Mouse (Mus musculus): ENCODE data around the gene Hcn3. TPM values are rescaled to one million over a fixed set of nuclear protein-coding genes. Genes with fewer than 3 reads are reported as not detected.
A peak's percentile ranks its signal among the peaks of the same experiment; 100 is the strongest.

The Hcn3 gene
- polyA plus RNA-seq, 1 experiment = 15.9 TPM

- H3K4me3 ChIP-seq (ENCODE audit: control insufficient read depth, insufficient read depth, low read length) = 0 out of 2 replicates have a peak overlapping the region, but pooled peaks have one; percentile 62
- no peaks in the 10 kb centered on the region for H3K27me3 ChIP-seq (ENCODE audit: control insufficient read depth, insufficient read depth, low read length)
- no peak for TF ChIP-seq CTCF (IDR thresholded peaks at IDR 0.05; ENCODE audit: borderline replicate concordance, control insufficient read depth, extremely low read depth, insufficient read depth, low read length, poor library complexity)
- peaks cover 11% of the 10 kb centered on the region; the same call in 1 of the 2 replicates for H3K36me3 ChIP-seq (ENCODE audit: control insufficient read depth, insufficient read depth, low read length)
- peaks cover 59% of the 10 kb centered on the region for H3K4me1 ChIP-seq (replicated peaks; ENCODE audit: control insufficient read depth, insufficient read depth, low read length)
- H3K27ac ChIP-seq (ENCODE audit: control insufficient read depth, insufficient read depth, low read length) = peak overlapping the region; percentile 12; the same call in 1 of the 2 replicates
- WGBS = 23% methylated on average over 7 of the region's 7 CpGs
- no peak for DNase-seq
Observed at GRCm38 (mm10) chr3:89182531-89183057, 22.6 kb upstream of the Hcn3 start.

- Histone ChIP-seq H3K27me3 (ENCODE audit: control insufficient read depth, insufficient read depth, low read length) (no peaks in the 10 kb centered on the region), H3K4me1 (replicated peaks; ENCODE audit: control insufficient read depth, insufficient read depth, low read length) (peaks cover 53% of the 10 kb centered on the region), H3K4me3 (ENCODE audit: control insufficient read depth, insufficient read depth, low read length) (no peak overlapping the region), H3K27ac (ENCODE audit: control insufficient read depth, insufficient read depth, low read length) (no peak overlapping the region), H3K36me3 (ENCODE audit: control insufficient read depth, insufficient read depth, low read length) (peaks cover 11% of the 10 kb centered on the region; the same call in 1 of the 2 replicates)
- TF ChIP-seq CTCF (IDR thresholded peaks at IDR 0.05; ENCODE audit: borderline replicate concordance, control insufficient read depth, extremely low read depth, insufficient read depth, low read length, poor library complexity) = no peak
- no peak for TF ChIP-seq POLR2A (IDR thresholded peaks at IDR 0.05; ENCODE audit: control insufficient read depth, extremely low read depth, insufficient read depth, low read length, poor library complexity)
- 87% methylated on average over 27 of the region's 27 CpGs for WGBS
- DNase-seq = no peak
Observed at GRCm38 (mm10) chr3:89181749-89182500, 21.9 kb upstream of the Hcn3 start.

DNA sequence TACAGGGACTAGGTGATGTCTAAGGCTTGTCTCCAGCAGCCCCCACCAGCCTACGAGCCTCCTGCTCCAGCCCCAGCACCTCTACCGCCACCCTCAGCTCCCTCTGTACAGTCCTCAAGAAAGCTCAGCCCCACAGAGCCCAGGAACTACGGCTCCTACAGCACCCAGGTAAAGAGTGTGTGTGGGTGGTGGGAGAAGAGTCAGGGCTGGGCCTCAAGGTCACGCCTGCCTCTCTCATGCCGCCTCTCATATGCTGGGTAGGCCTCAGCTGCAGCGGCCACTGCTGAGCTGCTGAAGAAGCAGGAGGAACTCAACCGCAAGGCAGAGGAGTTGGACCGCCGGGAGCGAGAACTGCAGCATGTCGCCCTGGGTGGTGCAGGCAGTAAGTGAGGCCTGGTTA is 19.1 kb upstream of the Hcn3 start:
- Histone ChIP-seq H3K4me1 (replicated peaks; ENCODE audit: control insufficient read depth, insufficient read depth, low read length) (peaks cover 31% of the 10 kb centered on the region), H3K4me3 (ENCODE audit: control insufficient read depth, insufficient read depth, low read length) (no peak overlapping the region), H3K27ac (ENCODE audit: control insufficient read depth, insufficient read depth, low read length) (no peak overlapping the region), H3K27me3 (ENCODE audit: control insufficient read depth, insufficient read depth, low read length) (no peaks in the 10 kb centered on the region), H3K36me3 (ENCODE audit: control insufficient read depth, insufficient read depth, low read length) (peaks cover 29% of the 10 kb centered on the region)
- no peak for TF ChIP-seq POLR2A (IDR thresholded peaks at IDR 0.05; ENCODE audit: control insufficient read depth, extremely low read depth, insufficient read depth, low read length, poor library complexity)
- TF ChIP-seq CTCF (IDR thresholded peaks at IDR 0.05; ENCODE audit: borderline replicate concordance, control insufficient read depth, extremely low read depth, insufficient read depth, low read length, poor library complexity) = no peak
- 92% methylated on average over 11 of the region's 11 CpGs for WGBS
- no peak for DNase-seq

- 4% methylated on average over 6 of the region's 6 CpGs for WGBS
- Histone ChIP-seq H3K36me3 (ENCODE audit: control insufficient read depth, insufficient read depth, low read length) (peaks cover 35% of the 10 kb centered on the region), H3K27ac (ENCODE audit: control insufficient read depth, insufficient read depth, low read length) (no peak overlapping the region), H3K4me1 (replicated peaks; ENCODE audit: control insufficient read depth, insufficient read depth, low read length) (peaks cover 23% of the 10 kb centered on the region), H3K27me3 (ENCODE audit: control insufficient read depth, insufficient read depth, low read length) (no peaks in the 10 kb centered on the region), H3K4me3 (ENCODE audit: control insufficient read depth, insufficient read depth, low read length) (peak overlapping the region; percentile 96)
- TF ChIP-seq POLR2A (IDR thresholded peaks at IDR 0.05; ENCODE audit: control insufficient read depth, extremely low read depth, insufficient read depth, low read length, poor library complexity) (no peak), CTCF (IDR thresholded peaks at IDR 0.05; ENCODE audit: borderline replicate concordance, control insufficient read depth, extremely low read depth, insufficient read depth, low read length, poor library complexity) (no peak)
- DNase-seq = no peak
Observed at GRCm38 (mm10) chr3:89178107-89178385, 18.1 kb upstream of the Hcn3 start.

GRCm38 (mm10) chr3:89177242-89178106 is 17.5 kb upstream of the Hcn3 start, which contains the start of gene Scamp3:
Scamp3 (plus strand) TSS chr3:89177473.
- Histone ChIP-seq H3K27me3 (ENCODE audit: control insufficient read depth, insufficient read depth, low read length) (no peaks in the 10 kb centered on the region), H3K36me3 (ENCODE audit: control insufficient read depth, insufficient read depth, low read length) (peaks cover 38% of the 10 kb centered on the region), H3K27ac (ENCODE audit: control insufficient read depth, insufficient read depth, low read length) (peak within 1 kb of the TSS; percentile 23), H3K4me3 (ENCODE audit: control insufficient read depth, insufficient read depth, low read length) (peak within 1 kb of the TSS; percentile 96), H3K4me1 (replicated peaks; ENCODE audit: control insufficient read depth, insufficient read depth, low read length) (peaks cover 19% of the 10 kb centered on the region)
- TF ChIP-seq CTCF (IDR thresholded peaks at IDR 0.05; ENCODE audit: borderline replicate concordance, control insufficient read depth, extremely low read depth, insufficient read depth, low read length, poor library complexity) (no peak), POLR2A (IDR thresholded peaks at IDR 0.05; ENCODE audit: control insufficient read depth, extremely low read depth, insufficient read depth, low read length, poor library complexity) (peak; percentile 80)
- peak; percentile 73 for DNase-seq
- WGBS = under 1% methylated on average over 43 of the region's 43 CpGs

DNA sequence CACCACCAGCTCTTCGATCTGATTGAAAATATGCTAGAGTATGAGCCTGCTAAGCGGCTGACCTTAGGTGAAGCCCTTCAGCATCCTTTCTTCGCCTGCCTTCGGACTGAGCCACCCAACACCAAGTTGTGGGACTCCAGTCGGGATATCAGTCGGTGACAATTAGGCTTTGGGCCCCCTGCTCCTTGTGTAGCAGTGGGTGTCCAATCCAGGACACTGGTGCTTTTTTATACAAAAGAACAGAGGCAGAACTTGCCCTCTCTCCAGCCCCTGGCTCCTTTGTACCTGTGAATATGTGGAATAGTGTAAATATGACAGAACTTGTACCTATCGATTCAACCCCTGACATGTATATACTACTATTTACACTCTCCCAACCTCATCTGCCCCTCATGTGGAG is 16.4 kb upstream of the Hcn3 start:
- no peak for TF ChIP-seq POLR2A (IDR thresholded peaks at IDR 0.05; ENCODE audit: control insufficient read depth, extremely low read depth, insufficient read depth, low read length, poor library complexity)
- no peak for TF ChIP-seq CTCF (IDR thresholded peaks at IDR 0.05; ENCODE audit: borderline replicate concordance, control insufficient read depth, extremely low read depth, insufficient read depth, low read length, poor library complexity)
- Histone ChIP-seq H3K4me3 (ENCODE audit: control insufficient read depth, insufficient read depth, low read length) (no peak overlapping the region), H3K27ac (ENCODE audit: control insufficient read depth, insufficient read depth, low read length) (no peak overlapping the region), H3K4me1 (replicated peaks; ENCODE audit: control insufficient read depth, insufficient read depth, low read length) (peaks cover 13% of the 10 kb centered on the region), H3K27me3 (ENCODE audit: control insufficient read depth, insufficient read depth, low read length) (no peaks in the 10 kb centered on the region), H3K36me3 (ENCODE audit: control insufficient read depth, insufficient read depth, low read length) (peaks cover 45% of the 10 kb centered on the region)
- WGBS = 95% methylated on average over 7 of the region's 7 CpGs
- DNase-seq = no peak
